Mouse (Mus musculus): ENCODE measurements around the gene Recql5.

Recql5 gene

GRCm38 (mm10) chr11:115900561-115901337 lies 32.5 kb downstream of the Recql5 start:
- DNase-seq = no peak

- DNase-seq = no peak
Measured at GRCm38 (mm10) chr11:115899486-115900266, 33.6 kb downstream of the Recql5 start, which contains the start of gene Smim5. Gene Smim5, plus strand, starts transcription at chr11:115899966.

GRCm38 (mm10) chr11:115898886-115899285 lies 34.4 kb downstream of the Recql5 start:
- DNase-seq = peak; percentile 89

- no peak for DNase-seq
Measured at GRCm38 (mm10) chr11:115898446-115898845, 34.8 kb downstream of the Recql5 start.

- DNase-seq = peak; percentile 33
Measured at GRCm38 (mm10) chr11:115894755-115895520, 38.3 kb downstream of the Recql5 start.

- no peak for DNase-seq
Measured at GRCm38 (mm10) chr11:115893071-115893470, 40.2 kb downstream of the Recql5 start.

- no peak for DNase-seq
Measured at GRCm38 (mm10) chr11:115892213-115892612, 41.1 kb downstream of the Recql5 start.

- no peak for DNase-seq
Measured at GRCm38 (mm10) chr11:115889159-115889558, 44.1 kb downstream of the Recql5 start.

- no peak for DNase-seq
Measured at GRCm38 (mm10) chr11:115888020-115888419, 45.3 kb downstream of the Recql5 start.

GRCm38 (mm10) chr11:115886446-115886845 lies 46.8 kb downstream of the Recql5 start:
- DNase-seq = no peak

GRCm38 (mm10) chr11:115885281-115885680 lies 48.0 kb downstream of the Recql5 start:
- no peak for DNase-seq

GRCm38 (mm10) chr11:115884361-115884760 lies 48.9 kb downstream of the Recql5 start:
- no peak for DNase-seq

- DNase-seq = no peak
Measured at GRCm38 (mm10) chr11:115883251-115883650, 50.0 kb downstream of the Recql5 start.

GRCm38 (mm10) chr11:115881002-115881401 lies 52.3 kb downstream of the Recql5 start:
- no peak for DNase-seq

GRCm38 (mm10) chr11:115878071-115878470 lies 55.2 kb downstream of the Recql5 start:
- no peak for DNase-seq

- no peak for DNase-seq
Measured at GRCm38 (mm10) chr11:115877174-115877755, 56.0 kb downstream of the Recql5 start.

- no peak for DNase-seq
Measured at GRCm38 (mm10) chr11:115876438-115876837, 56.8 kb downstream of the Recql5 start.

GRCm38 (mm10) chr11:115875935-115876334 lies 57.3 kb downstream of the Recql5 start:
- no peak for DNase-seq

- no peak for DNase-seq
Measured at GRCm38 (mm10) chr11:115872437-115872836, 60.8 kb downstream of the Recql5 start.

- DNase-seq = no peak
Measured at GRCm38 (mm10) chr11:115869393-115869792, 63.9 kb downstream of the Recql5 start.

GRCm38 (mm10) chr11:115863895-115864294 lies 69.4 kb downstream of the Recql5 start:
- DNase-seq = no peak

- peak; percentile 54 for DNase-seq
Measured at GRCm38 (mm10) chr11:115859143-115859945, 73.9 kb downstream of the Recql5 start.

All from cerebellum, adult 9-10 months (tissue).